In genomic region chr10:117444761-117445160, GRCm38 (mm10) we compare ENCODE assay signal across 34 mouse cellular contexts.
"Had no signal": no experiment of that assay in that cellular context is flagged by ENCODE, and none has a peak within 500 bp of the region (broad histone marks: within the 10 kb centered on the region; RNA-seq: fewer than 3 reads in every experiment).

No protein-coding gene starts in this region.

- H3K27ac ChIP-seq: heart, embryonic 13.5 days; heart, embryonic 15.5 days; hindbrain, embryonic 10.5 days; hindbrain, embryonic 12.5 days; hindbrain, embryonic 13.5 days; hindbrain, embryonic 14.5 days; hindbrain, embryonic 15.5 days; hindbrain, postnatal 0 days; intestine, embryonic 15.5 days; kidney, embryonic 15.5 days; left cerebral cortex, adult 2 months had no signal

- H3K9me3 ChIP-seq: heart, embryonic 15.5 days; hindbrain, embryonic 12.5 days; intestine, embryonic 15.5 days; kidney, embryonic 15.5 days had no signal

- H3K4me2 ChIP-seq: heart, embryonic 11.5 days; heart, embryonic 12.5 days; heart, embryonic 13.5 days; heart, embryonic 15.5 days; hindbrain, embryonic 12.5 days; hindbrain, embryonic 13.5 days; hindbrain, embryonic 14.5 days; hindbrain, embryonic 15.5 days; intestine, embryonic 15.5 days; kidney, embryonic 15.5 days had no signal

- H3K27me3 ChIP-seq: heart, embryonic 12.5 days; heart, embryonic 13.5 days; heart, embryonic 15.5 days; hindbrain, embryonic 12.5 days; hindbrain, embryonic 15.5 days; intestine, embryonic 15.5 days; kidney, embryonic 15.5 days had no signal

- H3K4me1 ChIP-seq: heart, embryonic 12.5 days; heart, embryonic 13.5 days; heart, embryonic 15.5 days; intestine, embryonic 15.5 days had no signal

- ATAC-seq: hindbrain, embryonic 16.5 days; hindbrain, postnatal 0 days; inflammation-experienced regulatory T-cells, adult 6 months; intestine, embryonic 15.5 days; intestine, embryonic 16.5 days; intestine, postnatal 0 days had no signal

- H3K4me3 ChIP-seq: heart, embryonic 12.5 days; heart, embryonic 13.5 days; heart, embryonic 15.5 days; hindbrain, embryonic 10.5 days; hindbrain, embryonic 12.5 days; hindbrain, embryonic 13.5 days; hindbrain, embryonic 15.5 days; intestine, embryonic 15.5 days; kidney, embryonic 15.5 days; layer of hippocampus, adult 2 months; left cerebral cortex, adult 2 months had no signal

- DNase-seq: heart, postnatal 10 days; heart, postnatal 14 days; heart, postnatal 36 days; heart, postnatal 4 days; kidney, adult 11 months; kidney, adult 18-20 months; kidney, adult 2 months; kidney, adult 8-10 months; kidney, adult 9 months; kidney, postnatal 10 days; kidney, postnatal 14 days; kidney, postnatal 25 days; kidney, postnatal 36 days; kidney, postnatal 4 days; layer of hippocampus, adult 9-11 months; layer of hippocampus, postnatal 36 days had no signal

- H3K36me3 ChIP-seq: heart, embryonic 12.5 days; heart, embryonic 13.5 days; heart, embryonic 15.5 days; hindbrain, embryonic 10.5 days; hindbrain, embryonic 12.5 days; hindbrain, embryonic 13.5 days; hindbrain, embryonic 15.5 days; intestine, embryonic 15.5 days; kidney, embryonic 15.5 days had no signal

- H3K9ac ChIP-seq: heart, embryonic 12.5 days; heart, embryonic 13.5 days; heart, embryonic 15.5 days; hindbrain, embryonic 12.5 days; hindbrain, embryonic 13.5 days; hindbrain, embryonic 14.5 days; hindbrain, embryonic 15.5 days; intestine, embryonic 15.5 days; kidney, embryonic 15.5 days had no signal
